Mouse (Mus musculus) lung, postnatal 0 days (tissue): Measurements from ENCODE around the gene Atr. TPM values are rescaled to one million over a fixed set of nuclear protein-coding genes. Genes with fewer than 3 reads are reported as not detected.

Experiments
- ATAC-seq: fragments of 200-750 bp; cut with Nextera tagmentation; 2 replicates; pipeline ENCODE4 v1.8.0; 2017; ENCODE audit warnings: moderate library complexity
- DNase-seq: peaks from one replicate; pipeline ENCODE4 v3.0.0-alpha.2; 2016; ENCODE audit warnings: low spot score
- H3K27ac ChIP-seq: fragments of 300-500 bp; sonication (generic); 2 replicates; pipeline ENCODE4 v1.5.1; 2014; ENCODE audit warnings: antibody characterized with exemption, mild to moderate bottlenecking, low read length, mixed read lengths
- H3K27me3 ChIP-seq: fragments of 300-500 bp; sonication (generic); replicated peaks from 2 replicates; pipeline ENCODE4 v1.6.1; 2014; ENCODE audit warnings: low read length, mixed read lengths; ENCODE audit not compliant: insufficient read depth
- H3K36me3 ChIP-seq: fragments of 300-500 bp; sonication (generic); 2 replicates; pipeline ENCODE4 v1.6.1; 2014; ENCODE audit warnings: low read length, mixed read lengths; ENCODE audit not compliant: insufficient read depth
- H3K4me1 ChIP-seq: fragments of 300-500 bp; sonication (generic); 2 replicates; pipeline ENCODE4 v1.6.1; 2014; ENCODE audit warnings: antibody characterized with exemption, low read depth, low read length, mixed read lengths; ENCODE audit not compliant: insufficient read depth
- H3K4me2 ChIP-seq: fragments of 300-500 bp; sonication (generic); replicated peaks from 2 replicates; pipeline ENCODE4 v1.6.1; 2014; ENCODE audit warnings: low read depth, mild to moderate bottlenecking, low read length, moderate library complexity, mixed read lengths
- H3K4me3 ChIP-seq: fragments of 300-500 bp; sonication (generic); 2 replicates; pipeline ENCODE4 v1.5.1; 2014; ENCODE audit warnings: low read depth, low read length
- H3K9ac ChIP-seq: fragments of 300-500 bp; sonication (generic); replicated peaks from 2 replicates; pipeline ENCODE4 v1.6.1; 2014; ENCODE audit warnings: low read depth, mild to moderate bottlenecking
- H3K9me3 ChIP-seq: fragments of 300-500 bp; sonication (generic); 2 replicates; pipeline ENCODE4 v1.6.1; 2016; ENCODE audit warnings: low read length, mixed read lengths
- CTCF ChIP-seq: IDR thresholded peaks from 2 replicates; pipeline ENCODE4 v1.5.1; 2016; ENCODE audit warnings: antibody characterized with exemption, mild to moderate bottlenecking
- EP300 ChIP-seq: IDR thresholded peaks from 2 replicates; pipeline ENCODE4 v1.6.1; 2016; ENCODE audit warnings: antibody characterized with exemption, mild to moderate bottlenecking, control low read depth
- WGBS: fragments of 180-500 bp; shearing (Covaris S2); extraction: QIAGEN DNeasy Blood & Tissue Kit; methylation state at CpG from one replicate; pipeline ENCODE4 v1.1.7; 2014; 5-methylcytosine and 5-hydroxymethylcytosine counted together
- polyA plus RNA-seq: library from polyadenylated mRNA; unstranded; fragments of >200 nt; fragmentation: Nextera tagmentation; extraction: Ambion mirVana; gene quantifications from 2 replicates; pipeline ENCODE4 v1.2.1, GENCODE M21; 2015

Gene Atr
- polyA plus RNA-seq, 1 experiment from 2014 or later: 4.9 TPM

- H3K4me2 ChIP-seq: no peak overlapping the region
- no peaks in the 10 kb centered on the region for H3K36me3 ChIP-seq
- no peaks in the 10 kb centered on the region for H3K9me3 ChIP-seq
- no peak for ATAC-seq
- H3K4me1 ChIP-seq: no peaks in the 10 kb centered on the region
- 73% methylated on average over 7 of the region's 7 CpGs for WGBS
- H3K27ac ChIP-seq: no peak overlapping the region
- no peak for DNase-seq
- H3K4me3 ChIP-seq: no peak overlapping the region
- no peak for TF ChIP-seq CTCF
- TF ChIP-seq EP300: no peak
- no peaks in the 10 kb centered on the region for H3K27me3 ChIP-seq
- no peak overlapping the region for H3K9ac ChIP-seq
These were observed 34.9 kb upstream of the Atr start for GRCm38 (mm10) chr9:95822531-95822930.

- no peak overlapping the region for H3K4me3 ChIP-seq
- no peak for DNase-seq
- H3K27ac ChIP-seq: no peak overlapping the region
- no peaks in the 10 kb centered on the region for H3K27me3 ChIP-seq
- no peaks in the 10 kb centered on the region for H3K36me3 ChIP-seq
- no peak overlapping the region for H3K9ac ChIP-seq
- H3K4me2 ChIP-seq: no peak overlapping the region
- no peaks in the 10 kb centered on the region for H3K4me1 ChIP-seq
- TF ChIP-seq EP300 (no peak), CTCF (no peak)
- WGBS: 94% methylated on average over 5 of the region's 5 CpGs
- no peak for ATAC-seq
- no peaks in the 10 kb centered on the region for H3K9me3 ChIP-seq
These were observed 29.8 kb upstream of the Atr start for GRCm38 (mm10) chr9:95827565-95827964.

GRCm38 (mm10) chr9:95832758-95833157 lies 24.6 kb upstream of the Atr start:
- DNase-seq (no peak), ATAC-seq (no peak)
- WGBS: 87% methylated on average over 3 of the region's 3 CpGs
- no peaks in the 10 kb centered on the region for H3K9me3 ChIP-seq
- TF ChIP-seq EP300 (no peak), CTCF (no peak)
- H3K4me2 ChIP-seq: no peak overlapping the region
- H3K36me3 ChIP-seq: no peaks in the 10 kb centered on the region
- no peak overlapping the region for H3K4me3 ChIP-seq
- no peak overlapping the region for H3K9ac ChIP-seq
- H3K4me1 ChIP-seq: no peaks in the 10 kb centered on the region
- H3K27ac ChIP-seq: no peak overlapping the region
- H3K27me3 ChIP-seq: no peaks in the 10 kb centered on the region

DNA sequence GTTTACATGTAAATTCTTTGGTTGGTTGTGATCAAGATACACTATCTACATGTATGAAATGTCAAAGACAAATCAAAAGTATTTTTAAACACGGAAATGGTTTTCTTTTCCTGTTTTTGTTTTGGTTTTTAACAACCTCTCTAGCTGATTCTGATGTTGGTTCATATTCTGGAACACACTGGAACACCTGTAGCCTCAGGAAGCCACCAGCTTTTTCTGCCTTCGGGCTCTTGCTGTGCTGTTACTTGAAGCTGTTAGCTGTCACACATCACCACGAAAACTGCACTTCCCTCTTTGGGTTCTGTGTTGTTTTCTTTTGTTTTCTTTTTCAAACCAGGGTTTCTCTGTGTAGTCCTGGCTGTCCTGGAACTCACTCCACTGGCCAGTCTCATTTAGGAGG lies 22.6 kb upstream of the Atr start:
- Histone ChIP-seq H3K9ac (no peak overlapping the region), H3K4me1 (no peaks in the 10 kb centered on the region), H3K36me3 (no peaks in the 10 kb centered on the region), H3K27ac (no peak overlapping the region), H3K27me3 (no peaks in the 10 kb centered on the region), H3K4me3 (no peak overlapping the region), H3K9me3 (no peaks in the 10 kb centered on the region), H3K4me2 (no peak overlapping the region)
- 39% methylated on average over 3 of the region's 3 CpGs for WGBS
- DNase-seq (no peak), ATAC-seq (no peak)
- TF ChIP-seq EP300: no peak
- TF ChIP-seq CTCF: no peak

- WGBS: 91% methylated on average over 10 of the region's 10 CpGs
- DNase-seq (no peak), ATAC-seq (no peak)
These were observed 21.7 kb upstream of the Atr start for GRCm38 (mm10) chr9:95835741-95836140.

GRCm38 (mm10) chr9:95839424-95839823 lies 18.0 kb upstream of the Atr start:
- TF ChIP-seq EP300: no peak
- TF ChIP-seq CTCF: no peak

More at GRCm38 (mm10) chr9:95835741-95836140, 21.7 kb upstream of the Atr start:
- TF ChIP-seq CTCF (no peak), EP300 (no peak)
- Histone ChIP-seq H3K4me2 (no peak overlapping the region), H3K27me3 (no peaks in the 10 kb centered on the region), H3K4me1 (no peaks in the 10 kb centered on the region), H3K4me3 (no peak overlapping the region), H3K27ac (no peak overlapping the region), H3K36me3 (no peaks in the 10 kb centered on the region), H3K9ac (no peak overlapping the region), H3K9me3 (no peaks in the 10 kb centered on the region)

More at GRCm38 (mm10) chr9:95839424-95839823, 18.0 kb upstream of the Atr start:
- no peak overlapping the region for H3K4me2 ChIP-seq
- H3K4me1 ChIP-seq: no peaks in the 10 kb centered on the region
- H3K9me3 ChIP-seq: no peaks in the 10 kb centered on the region
- H3K36me3 ChIP-seq: no peaks in the 10 kb centered on the region
- H3K27ac ChIP-seq: no peak overlapping the region
- 86% methylated on average over 3 of the region's 3 CpGs for WGBS
- H3K27me3 ChIP-seq: no peaks in the 10 kb centered on the region
- ATAC-seq (no peak), DNase-seq (no peak)
- no peak overlapping the region for H3K9ac ChIP-seq
- no peak overlapping the region for H3K4me3 ChIP-seq
